In genomic region chr1:163574409-163575161, GRCm38 (mm10) we compare ENCODE assay signal across 7 mouse cellular contexts.
A peak's percentile ranks its signal among the peaks of the same experiment; 100 is the strongest.
DNase-seq lines count a peak whose midpoint lies in the region; ATAC-seq and TF ChIP-seq lines count a peak whose summit lies in the region.

No protein-coding gene starts in this region.

- H3K4me2 ChIP-seq in lung, embryonic 14.5 days, result peak overlapping the region; percentile 37
- no peak overlapping the region for H3K4me2 ChIP-seq in embryonic facial prominence, embryonic 11.5 days (ENCODE audit: low read depth, low read length)
- H3K4me2 ChIP-seq in hindbrain, embryonic 11.5 days (replicated peaks; ENCODE audit: low read depth, low read length), result no peak overlapping the region
- H3K4me2 ChIP-seq in stomach, embryonic 14.5 days (replicated peaks; ENCODE audit: low read depth, low read length), result no peak overlapping the region
- no peak overlapping the region for H3K4me2 ChIP-seq in liver, embryonic 12.5 days

- H3K9me3 ChIP-seq in lung, embryonic 14.5 days (ENCODE audit: low read depth, low read length), result no peaks in the 10 kb centered on the region
- H3K9me3 ChIP-seq in embryonic facial prominence, embryonic 11.5 days (replicated peaks; ENCODE audit: control insufficient read depth, low read length), result no peaks in the 10 kb centered on the region
- no peaks in the 10 kb centered on the region for H3K9me3 ChIP-seq in hindbrain, embryonic 11.5 days (ENCODE audit: control insufficient read depth, low read length)
- no peaks in the 10 kb centered on the region for H3K9me3 ChIP-seq in stomach, embryonic 14.5 days (ENCODE audit: control insufficient read depth, low read depth, low read length)
- no peaks in the 10 kb centered on the region for H3K9me3 ChIP-seq in liver, embryonic 12.5 days (replicated peaks)

- no peak overlapping the region for H3K4me3 ChIP-seq in lung, embryonic 14.5 days (ENCODE audit: low read depth, low read length)
- H3K4me3 ChIP-seq in embryonic facial prominence, embryonic 11.5 days (ENCODE audit: low read depth, low read length), result no peak overlapping the region
- no peak overlapping the region for H3K4me3 ChIP-seq in hindbrain, embryonic 11.5 days (ENCODE audit: low read depth, low read length)
- no peak overlapping the region for H3K4me3 ChIP-seq in stomach, embryonic 14.5 days (ENCODE audit: low read depth, low read length)
- no peak overlapping the region for H3K4me3 ChIP-seq in liver, embryonic 12.5 days

- TF ChIP-seq CTCF in lung, embryonic 14.5 days (IDR thresholded peaks at IDR 0.05; ENCODE audit: low read depth), result no peak

- H3K27me3 ChIP-seq in lung, embryonic 14.5 days (ENCODE audit: insufficient read depth, low read length), result no peaks in the 10 kb centered on the region
- no peaks in the 10 kb centered on the region for H3K27me3 ChIP-seq in embryonic facial prominence, embryonic 11.5 days (ENCODE audit: control insufficient read depth, insufficient read depth, low read length)
- no peaks in the 10 kb centered on the region for H3K27me3 ChIP-seq in hindbrain, embryonic 11.5 days (ENCODE audit: control insufficient read depth, insufficient read depth, low read length)
- H3K27me3 ChIP-seq in stomach, embryonic 14.5 days (ENCODE audit: control insufficient read depth, insufficient read depth, low read length), result no peaks in the 10 kb centered on the region
- no peaks in the 10 kb centered on the region for H3K27me3 ChIP-seq in liver, embryonic 12.5 days (replicated peaks)

- no peak overlapping the region for H3K9ac ChIP-seq in lung, embryonic 14.5 days
- no peak overlapping the region for H3K9ac ChIP-seq in embryonic facial prominence, embryonic 11.5 days (replicated peaks; ENCODE audit: low read length)
- no peak overlapping the region for H3K9ac ChIP-seq in hindbrain, embryonic 11.5 days (ENCODE audit: low read depth, low read length)
- no peak overlapping the region for H3K9ac ChIP-seq in stomach, embryonic 14.5 days (replicated peaks; ENCODE audit: low read depth, low read length)
- H3K9ac ChIP-seq in liver, embryonic 12.5 days, result no peak overlapping the region

- H3K36me3 ChIP-seq in lung, embryonic 14.5 days (ENCODE audit: insufficient read depth), result no peaks in the 10 kb centered on the region
- H3K36me3 ChIP-seq in embryonic facial prominence, embryonic 11.5 days (replicated peaks; ENCODE audit: control insufficient read depth, insufficient read depth, low read depth, low read length), result no peaks in the 10 kb centered on the region
- no peaks in the 10 kb centered on the region for H3K36me3 ChIP-seq in hindbrain, embryonic 11.5 days (ENCODE audit: control insufficient read depth, insufficient read depth, low read length)
- H3K36me3 ChIP-seq in stomach, embryonic 14.5 days (ENCODE audit: control insufficient read depth, insufficient read depth, low read length), result no peaks in the 10 kb centered on the region
- no peaks in the 10 kb centered on the region for H3K36me3 ChIP-seq in liver, embryonic 12.5 days

- ATAC-seq in lung, embryonic 14.5 days (ENCODE audit: insufficient read depth), result peak; percentile 85
- peak; percentile 91 for ATAC-seq in embryonic facial prominence, embryonic 11.5 days (replicated peaks; ENCODE audit: insufficient number of reproducible peaks, low FRiP score, low TSS enrichment, low read depth)
- ATAC-seq in hindbrain, embryonic 11.5 days (ENCODE audit: low FRiP score), result peak; percentile 30; the same call in 1 of the 2 replicates
- ATAC-seq in stomach, embryonic 14.5 days (ENCODE audit: insufficient number of reproducible peaks, insufficient read depth, low FRiP score, low read depth), result peak; percentile 61; the same call in 1 of the 2 replicates
- no peak for ATAC-seq in liver, embryonic 12.5 days

- WGBS in lung, embryonic 14.5 days, result 30% methylated on average over 16 of the region's 16 CpGs
- WGBS in embryonic facial prominence, embryonic 11.5 days, result 34% methylated on average over 16 of the region's 16 CpGs
- 66% methylated on average over 16 of the region's 16 CpGs for WGBS in hindbrain, embryonic 11.5 days
- WGBS in stomach, embryonic 14.5 days, result 42% methylated on average over 16 of the region's 16 CpGs
- 62% methylated on average over 16 of the region's 16 CpGs for WGBS in liver, embryonic 12.5 days (ENCODE audit: insufficient replicate concordance)

- DNase-seq in lung, embryonic 14.5 days, result peak; percentile 56
- DNase-seq in lung, adult 18-20 months, result no peak
- peak; percentile 87 for DNase-seq in embryonic facial prominence, embryonic 11.5 days (ENCODE audit: low spot score)
- peak; percentile 51 for DNase-seq in hindbrain, embryonic 11.5 days (ENCODE audit: low spot score)
- no peak for DNase-seq in spleen, postnatal 4 days (ENCODE audit: low spot score in 2 of 2)

- no peak overlapping the region for H3K27ac ChIP-seq in lung, embryonic 14.5 days (ENCODE audit: low read depth)
- H3K27ac ChIP-seq in embryonic facial prominence, embryonic 11.5 days (replicated peaks; ENCODE audit: low read depth, low read length), result peak overlapping the region; percentile 64
- H3K27ac ChIP-seq in hindbrain, embryonic 11.5 days (ENCODE audit: low read depth, low read length), result no peak overlapping the region
- H3K27ac ChIP-seq in stomach, embryonic 14.5 days (ENCODE audit: low read length), result peak overlapping the region; percentile 52; the same call in 1 of the 2 replicates
- H3K27ac ChIP-seq in liver, embryonic 12.5 days, result no peak overlapping the region

- peaks cover 11% of the 10 kb centered on the region; the same call in 1 of the 2 replicates for H3K4me1 ChIP-seq in lung, embryonic 14.5 days (ENCODE audit: insufficient read depth)
- no peaks in the 10 kb centered on the region for H3K4me1 ChIP-seq in embryonic facial prominence, embryonic 11.5 days (ENCODE audit: control insufficient read depth, insufficient read depth, low read length)
- no peaks in the 10 kb centered on the region for H3K4me1 ChIP-seq in hindbrain, embryonic 11.5 days (replicated peaks; ENCODE audit: control insufficient read depth, insufficient read depth, low read length)
- no peaks in the 10 kb centered on the region for H3K4me1 ChIP-seq in stomach, embryonic 14.5 days (ENCODE audit: control insufficient read depth, insufficient read depth, low read length)
- no peaks in the 10 kb centered on the region for H3K4me1 ChIP-seq in liver, embryonic 12.5 days

Comparison
In these comparisons a context has a peak if more than half of its experiments do, and no peak if none do; other contexts are left out.
1. DNase-seq: peak in lung, embryonic 14.5 days (single experiment), embryonic facial prominence, embryonic 11.5 days (single experiment) and hindbrain, embryonic 11.5 days (single experiment); none in lung, adult 18-20 months (0 of 2) and spleen, postnatal 4 days (0 of 2).
2. H3K27ac ChIP-seq: peak in embryonic facial prominence, embryonic 11.5 days (single experiment) and stomach, embryonic 14.5 days (single experiment); none in lung, embryonic 14.5 days (single experiment), hindbrain, embryonic 11.5 days (single experiment) and liver, embryonic 12.5 days (single experiment).